Mouse (Mus musculus): Measurements from ENCODE around the gene Acer3. TPM values are rescaled to one million over a fixed set of nuclear protein-coding genes. Genes with fewer than 3 reads are reported as not detected.
A peak's percentile ranks its signal among the peaks of the same experiment; 100 is the strongest.
"Not testable (repeated sequence)": the region's sequence is repeated elsewhere in the genome, so short reads cannot be mapped to it uniquely, and the experiment has no call there.

Gene Acer3
- polyA plus RNA-seq, 1 experiment, result 6.2 TPM

GRCm38 (mm10) chr7:98308607-98309218, 12.3 kb downstream of the Acer3 start:
- Histone ChIP-seq H3K36me3 (ENCODE audit: control insufficient read depth, insufficient read depth, low read length) (no peaks in the 10 kb centered on the region), H3K27me3 (ENCODE audit: control insufficient read depth, insufficient read depth, low read length) (no peaks in the 10 kb centered on the region; the same call in 1 of the 2 replicates), H3K4me1 (ENCODE audit: control insufficient read depth, insufficient read depth, insufficient read length) (peaks cover 5% of the 10 kb centered on the region), H3K4me3 (ENCODE audit: extremely low read depth, insufficient read depth, insufficient read length) (peak overlapping the region; percentile 82), H3K27ac (ENCODE audit: insufficient read depth, low read length) (peak overlapping the region; percentile 54)
- TF ChIP-seq POLR2A (IDR thresholded peaks at IDR 0.05; ENCODE audit: low read depth, low read length) (no peak), CTCF (IDR thresholded peaks at IDR 0.05; ENCODE audit: extremely low read depth, insufficient read depth, insufficient read length, insufficient replicate concordance) (no peak)
- DNase-seq (ENCODE audit: low read depth in 1 of 2, low spot score in 2 of 2), result no peak
- under 1% methylated on average over 32 of the region's 33 CpGs for WGBS

- WGBS, result 56% methylated on average over 9 of the region's 9 CpGs
- no peak for TF ChIP-seq CTCF (IDR thresholded peaks at IDR 0.05; ENCODE audit: extremely low read depth, insufficient read depth, insufficient read length, insufficient replicate concordance)
- TF ChIP-seq POLR2A (IDR thresholded peaks at IDR 0.05; ENCODE audit: low read depth, low read length), result no peak
- H3K36me3 ChIP-seq (ENCODE audit: control insufficient read depth, insufficient read depth, low read length), result no peaks in the 10 kb centered on the region
Measured at GRCm38 (mm10) chr7:98307921-98308606, 12.9 kb downstream of the Acer3 start.

GRCm38 (mm10) chr7:98307411-98307810, 13.6 kb downstream of the Acer3 start:
- Histone ChIP-seq H3K27me3 (ENCODE audit: control insufficient read depth, insufficient read depth, low read length) (no peaks in the 10 kb centered on the region; the same call in 1 of the 2 replicates), H3K27ac (ENCODE audit: insufficient read depth, low read length) (no peak overlapping the region), H3K36me3 (ENCODE audit: control insufficient read depth, insufficient read depth, low read length) (no peaks in the 10 kb centered on the region), H3K4me3 (ENCODE audit: extremely low read depth, insufficient read depth, insufficient read length) (no peak overlapping the region), H3K4me1 (ENCODE audit: control insufficient read depth, insufficient read depth, insufficient read length) (peaks cover 5% of the 10 kb centered on the region)
- 89% methylated on average over 2 of the region's 2 CpGs for WGBS
- no peak for DNase-seq (ENCODE audit: low read depth in 1 of 2, low spot score in 2 of 2)
- no peak for TF ChIP-seq POLR2A (IDR thresholded peaks at IDR 0.05; ENCODE audit: low read depth, low read length)
- TF ChIP-seq CTCF (IDR thresholded peaks at IDR 0.05; ENCODE audit: extremely low read depth, insufficient read depth, insufficient read length, insufficient replicate concordance), result no peak

More at GRCm38 (mm10) chr7:98307921-98308606, 12.9 kb downstream of the Acer3 start:
- peak overlapping the region; percentile 82 for H3K4me3 ChIP-seq (ENCODE audit: extremely low read depth, insufficient read depth, insufficient read length)
- no peak overlapping the region; the same call in 1 of the 2 replicates for H3K27ac ChIP-seq (ENCODE audit: insufficient read depth, low read length)
- no peak for DNase-seq (ENCODE audit: low read depth in 1 of 2, low spot score in 2 of 2)
- no peaks in the 10 kb centered on the region; the same call in 1 of the 2 replicates for H3K27me3 ChIP-seq (ENCODE audit: control insufficient read depth, insufficient read depth, low read length)
- H3K4me1 ChIP-seq (ENCODE audit: control insufficient read depth, insufficient read depth, insufficient read length), result peaks cover 5% of the 10 kb centered on the region

GRCm38 (mm10) chr7:98292901-98293300, 28.1 kb downstream of the Acer3 start:
- WGBS, result 92% methylated on average over 1 of the region's 1 CpGs
- TF ChIP-seq POLR2A (IDR thresholded peaks at IDR 0.05; ENCODE audit: low read depth, low read length), result no peak
- TF ChIP-seq CTCF (IDR thresholded peaks at IDR 0.05; ENCODE audit: extremely low read depth, insufficient read depth, insufficient read length, insufficient replicate concordance), result no peak
- H3K4me3 ChIP-seq (ENCODE audit: extremely low read depth, insufficient read depth, insufficient read length), result no peak overlapping the region

GRCm38 (mm10) chr7:98289585-98289984, 31.4 kb downstream of the Acer3 start:
- DNase-seq (ENCODE audit: low read depth in 1 of 2, low spot score in 2 of 2), result no peak
- 48% methylated on average over 3 of the region's 3 CpGs for WGBS

More at GRCm38 (mm10) chr7:98292901-98293300, 28.1 kb downstream of the Acer3 start:
- no peak for DNase-seq (ENCODE audit: low read depth in 1 of 2, low spot score in 2 of 2)
- Histone ChIP-seq H3K36me3 (ENCODE audit: control insufficient read depth, insufficient read depth, low read length) (no peaks in the 10 kb centered on the region), H3K27ac (ENCODE audit: insufficient read depth, low read length) (no peak overlapping the region), H3K4me1 (ENCODE audit: control insufficient read depth, insufficient read depth, insufficient read length) (no peaks in the 10 kb centered on the region), H3K27me3 (ENCODE audit: control insufficient read depth, insufficient read depth, low read length) (no peaks in the 10 kb centered on the region)

GRCm38 (mm10) chr7:98276263-98276662, 44.7 kb downstream of the Acer3 start:
- Histone ChIP-seq H3K4me1 (ENCODE audit: control insufficient read depth, insufficient read depth, insufficient read length) (no peaks in the 10 kb centered on the region), H3K4me3 (ENCODE audit: extremely low read depth, insufficient read depth, insufficient read length) (no peak overlapping the region), H3K27ac (ENCODE audit: insufficient read depth, low read length) (no peak overlapping the region), H3K27me3 (ENCODE audit: control insufficient read depth, insufficient read depth, low read length) (no peaks in the 10 kb centered on the region), H3K36me3 (ENCODE audit: control insufficient read depth, insufficient read depth, low read length) (no peaks in the 10 kb centered on the region; the same call in 1 of the 2 replicates)
- DNase-seq (ENCODE audit: low read depth in 1 of 2, low spot score in 2 of 2), result no peak
- TF ChIP-seq CTCF (IDR thresholded peaks at IDR 0.05; ENCODE audit: extremely low read depth, insufficient read depth, insufficient read length, insufficient replicate concordance) (no peak), POLR2A (IDR thresholded peaks at IDR 0.05; ENCODE audit: low read depth, low read length) (no peak)

More at GRCm38 (mm10) chr7:98289585-98289984, 31.4 kb downstream of the Acer3 start:
- Histone ChIP-seq H3K27ac (ENCODE audit: insufficient read depth, low read length) (no peak overlapping the region), H3K36me3 (ENCODE audit: control insufficient read depth, insufficient read depth, low read length) (no peaks in the 10 kb centered on the region), H3K4me3 (ENCODE audit: extremely low read depth, insufficient read depth, insufficient read length) (no peak overlapping the region), H3K4me1 (ENCODE audit: control insufficient read depth, insufficient read depth, insufficient read length) (no peaks in the 10 kb centered on the region), H3K27me3 (ENCODE audit: control insufficient read depth, insufficient read depth, low read length) (no peaks in the 10 kb centered on the region)
- TF ChIP-seq POLR2A (IDR thresholded peaks at IDR 0.05; ENCODE audit: low read depth, low read length) (no peak), CTCF (IDR thresholded peaks at IDR 0.05; ENCODE audit: extremely low read depth, insufficient read depth, insufficient read length, insufficient replicate concordance) (peak; percentile 16; the same call in 1 of the 2 replicates)

- H3K4me3 ChIP-seq (ENCODE audit: extremely low read depth, insufficient read depth, insufficient read length); H3K27me3 ChIP-seq (ENCODE audit: control insufficient read depth, insufficient read depth, low read length); H3K27ac ChIP-seq (ENCODE audit: insufficient read depth, low read length); DNase-seq (ENCODE audit: low read depth in 1 of 2, low spot score in 2 of 2); H3K36me3 ChIP-seq (ENCODE audit: control insufficient read depth, insufficient read depth, low read length); H3K4me1 ChIP-seq (ENCODE audit: control insufficient read depth, insufficient read depth, insufficient read length): not testable (repeated sequence)
- WGBS, result 89% methylated on average over 15 of the region's 15 CpGs
Measured at GRCm38 (mm10) chr7:98268166-98268565, 52.8 kb downstream of the Acer3 start.

Data from spleen, adult 2 months (tissue).